Mouse (Mus musculus): ENCODE data around the gene Ankrd44. TPM values are rescaled to one million over a fixed set of nuclear protein-coding genes. Genes with fewer than 3 reads are reported as not detected.
A peak's percentile ranks its signal among the peaks of the same experiment; 100 is the strongest.

Gene Ankrd44
- polyA plus RNA-seq, 1 experiment from 2014 or later: 18.3 TPM

DNA sequence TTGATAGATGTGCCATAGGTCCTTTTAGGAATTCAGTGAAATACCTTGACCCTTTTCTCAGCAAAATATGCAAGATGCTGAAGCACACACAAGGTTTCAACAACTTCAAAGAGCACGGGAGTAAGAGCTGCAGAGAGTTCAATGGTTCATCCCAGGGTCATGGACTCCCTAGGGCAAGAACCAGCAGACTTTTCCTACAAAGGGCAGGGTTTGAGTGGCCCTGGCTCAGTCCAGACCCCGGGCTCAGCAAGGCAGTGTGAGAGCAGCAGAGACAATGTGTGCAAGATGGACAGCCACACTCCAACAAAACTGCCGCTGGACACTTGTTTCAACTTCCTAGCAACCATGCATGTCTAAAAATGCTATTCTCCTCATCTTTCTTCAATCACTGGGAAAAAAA is 98.8 kb downstream of the Ankrd44 start:
- DNase-seq: no peak
- no peak for TF ChIP-seq CTCF (IDR thresholded peaks at IDR 0.05; ENCODE audit: low read depth)
- ATAC-seq (ENCODE audit: insufficient read depth): no peak
- no peaks in the 10 kb centered on the region for H3K27me3 ChIP-seq (ENCODE audit: insufficient read depth, low read length)
- H3K9me3 ChIP-seq (ENCODE audit: low read depth, low read length): no peaks in the 10 kb centered on the region
- H3K4me1 ChIP-seq (ENCODE audit: insufficient read depth): peaks cover 28% of the 10 kb centered on the region
- H3K9ac ChIP-seq: no peak overlapping the region
- no peak overlapping the region for H3K4me2 ChIP-seq
- H3K27ac ChIP-seq (ENCODE audit: low read depth): no peak overlapping the region
- H3K4me3 ChIP-seq (ENCODE audit: low read depth, low read length): no peak overlapping the region
- H3K36me3 ChIP-seq (ENCODE audit: insufficient read depth): no peaks in the 10 kb centered on the region
- 40% methylated on average over 3 of the region's 3 CpGs for WGBS

DNA sequence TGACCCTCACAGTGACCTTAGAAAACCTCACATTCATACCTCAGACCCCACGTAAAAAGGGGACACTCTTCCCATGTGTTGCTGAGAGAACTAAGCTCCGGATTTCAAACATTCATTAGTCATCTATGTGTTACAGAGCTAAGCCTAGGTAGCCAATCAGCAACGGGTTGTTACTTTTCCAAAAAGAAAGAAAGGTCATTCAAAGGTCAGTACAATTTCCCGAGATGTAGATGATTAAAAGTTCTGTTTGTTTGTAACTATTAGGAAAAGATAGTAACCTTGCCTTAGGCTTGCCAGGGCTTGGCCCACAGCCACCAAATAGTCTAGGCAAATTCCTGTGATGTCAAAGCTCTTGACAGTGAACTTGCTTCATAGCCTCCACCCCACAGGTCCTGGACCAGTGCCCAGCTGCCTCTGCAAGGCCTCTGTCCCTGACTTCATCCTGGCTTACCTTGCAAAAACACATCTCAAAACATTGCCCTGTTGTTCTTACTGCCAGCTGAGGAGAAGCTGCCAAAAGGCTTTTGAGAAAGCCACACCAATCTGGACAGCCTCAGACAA is 99.7 kb downstream of the Ankrd44 start:
- Histone ChIP-seq H3K36me3 (ENCODE audit: insufficient read depth) (no peaks in the 10 kb centered on the region), H3K4me1 (ENCODE audit: insufficient read depth) (peaks cover 28% of the 10 kb centered on the region), H3K27ac (ENCODE audit: low read depth) (no peak overlapping the region), H3K27me3 (ENCODE audit: insufficient read depth, low read length) (no peaks in the 10 kb centered on the region), H3K9ac (no peak overlapping the region), H3K9me3 (ENCODE audit: low read depth, low read length) (no peaks in the 10 kb centered on the region), H3K4me3 (ENCODE audit: low read depth, low read length) (no peak overlapping the region), H3K4me2 (no peak overlapping the region)
- ATAC-seq (ENCODE audit: insufficient read depth) (peak; percentile 67), DNase-seq (peak; percentile 92)
- 10% methylated on average over 4 of the region's 4 CpGs for WGBS
- no peak for TF ChIP-seq CTCF (IDR thresholded peaks at IDR 0.05; ENCODE audit: low read depth)

DNA sequence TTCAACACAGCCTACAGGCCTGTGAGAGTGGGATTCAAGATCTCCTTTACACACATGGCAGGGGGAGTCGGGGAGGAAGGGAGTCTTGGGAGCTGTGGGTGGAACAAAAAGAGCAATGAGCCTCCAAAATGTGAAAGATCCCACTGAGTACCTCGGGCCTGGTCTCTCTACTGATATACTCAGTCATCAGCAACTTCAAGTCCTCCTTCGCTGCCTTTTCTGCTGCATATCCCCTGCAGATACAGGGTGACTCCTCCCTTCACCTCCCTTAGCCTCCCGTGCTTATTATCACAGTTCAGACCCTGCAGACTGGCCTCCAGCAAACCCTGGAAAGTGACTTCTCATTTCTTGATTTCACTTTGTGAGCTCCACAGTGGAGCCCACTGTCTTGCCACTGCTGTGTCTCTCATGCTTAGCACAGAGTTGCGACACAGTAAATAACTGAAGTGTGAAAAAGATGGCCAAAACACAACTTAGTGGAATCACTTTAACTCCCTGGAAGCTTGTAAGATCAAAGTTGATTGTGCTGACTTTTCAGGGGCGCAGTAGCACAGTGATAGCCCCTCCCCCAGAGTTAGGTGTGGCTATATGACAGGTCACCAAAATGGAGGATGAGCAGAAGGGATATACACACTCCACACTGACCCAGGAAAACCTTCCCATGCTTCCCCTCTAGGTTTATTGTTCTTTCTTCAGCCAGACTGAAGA is 100.3 kb downstream of the Ankrd44 start:
- Histone ChIP-seq H3K4me1 (ENCODE audit: insufficient read depth) (peaks cover 28% of the 10 kb centered on the region), H3K27me3 (ENCODE audit: insufficient read depth, low read length) (no peaks in the 10 kb centered on the region), H3K4me2 (no peak overlapping the region), H3K9me3 (ENCODE audit: low read depth, low read length) (no peaks in the 10 kb centered on the region), H3K36me3 (ENCODE audit: insufficient read depth) (no peaks in the 10 kb centered on the region), H3K27ac (ENCODE audit: low read depth) (no peak overlapping the region), H3K9ac (no peak overlapping the region), H3K4me3 (ENCODE audit: low read depth, low read length) (no peak overlapping the region)
- TF ChIP-seq CTCF (IDR thresholded peaks at IDR 0.05; ENCODE audit: low read depth): no peak
- 57% methylated on average over 6 of the region's 6 CpGs for WGBS
- no peak for DNase-seq
- ATAC-seq (ENCODE audit: insufficient read depth): no peak; the same call in 1 of the 2 replicates

DNA sequence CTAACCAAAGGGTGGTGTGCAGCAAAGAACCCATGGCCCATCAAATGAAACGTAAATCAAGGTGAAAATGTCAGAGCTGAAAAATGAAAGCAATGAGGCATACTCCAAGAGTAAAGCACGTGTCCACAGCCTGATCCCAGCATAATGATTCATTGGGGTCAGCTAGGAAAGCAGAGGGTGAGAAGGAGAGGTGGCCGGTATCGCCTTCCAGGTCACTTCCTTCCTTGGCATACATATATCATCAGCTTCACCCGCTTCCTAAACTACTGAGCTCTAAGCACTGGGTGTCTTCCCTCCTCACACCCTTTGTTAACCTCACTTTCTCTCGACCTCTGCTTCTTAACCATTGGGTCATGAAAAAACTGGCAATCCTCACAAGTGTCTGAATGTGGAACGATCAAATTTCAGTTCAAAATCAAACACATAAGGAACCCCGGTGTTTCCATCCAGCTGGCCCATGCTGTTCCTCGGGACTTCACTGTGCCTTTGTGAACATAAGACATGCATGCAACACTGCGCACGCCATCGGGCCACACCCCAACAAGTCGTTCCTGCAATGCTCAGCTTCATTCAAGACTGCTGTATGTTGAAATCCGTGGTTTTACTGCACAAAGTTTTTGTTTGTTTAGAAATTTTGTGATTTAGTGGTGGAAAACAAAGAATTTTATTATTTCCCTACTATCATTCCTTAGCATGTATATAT is 101.9 kb downstream of the Ankrd44 start:
- DNase-seq (no peak), ATAC-seq (ENCODE audit: insufficient read depth) (no peak)
- Histone ChIP-seq H3K36me3 (ENCODE audit: insufficient read depth) (no peaks in the 10 kb centered on the region), H3K9me3 (ENCODE audit: low read depth, low read length) (no peaks in the 10 kb centered on the region), H3K4me1 (ENCODE audit: insufficient read depth) (peaks cover 15% of the 10 kb centered on the region), H3K9ac (no peak overlapping the region), H3K27ac (ENCODE audit: low read depth) (no peak overlapping the region), H3K27me3 (ENCODE audit: insufficient read depth, low read length) (no peaks in the 10 kb centered on the region), H3K4me2 (no peak overlapping the region), H3K4me3 (ENCODE audit: low read depth, low read length) (no peak overlapping the region)
- TF ChIP-seq CTCF (IDR thresholded peaks at IDR 0.05; ENCODE audit: low read depth): no peak
- 66% methylated on average over 14 of the region's 14 CpGs for WGBS

DNA sequence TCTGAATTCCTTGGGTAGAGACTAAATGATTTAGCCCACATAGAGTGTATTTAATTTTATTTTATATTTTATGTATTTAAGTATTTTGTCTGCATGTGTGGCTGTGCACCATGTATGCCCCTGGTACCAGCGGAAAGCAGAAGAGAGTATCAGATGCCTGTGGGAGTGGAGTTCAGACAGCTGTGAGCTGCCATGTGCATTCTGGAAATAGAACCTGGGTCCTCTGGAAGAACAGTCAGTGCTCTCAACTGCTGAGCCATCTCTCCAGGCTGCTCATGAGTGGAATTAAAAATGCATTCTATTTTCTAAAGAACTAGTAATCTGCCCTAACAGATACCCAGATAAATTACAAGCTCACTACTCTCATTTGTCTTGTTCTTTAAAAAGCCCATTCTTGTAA is 104.4 kb downstream of the Ankrd44 start:
- Histone ChIP-seq H3K36me3 (ENCODE audit: insufficient read depth) (no peaks in the 10 kb centered on the region), H3K9ac (no peak overlapping the region), H3K9me3 (ENCODE audit: low read depth, low read length) (no peaks in the 10 kb centered on the region), H3K27me3 (ENCODE audit: insufficient read depth, low read length) (no peaks in the 10 kb centered on the region), H3K4me3 (ENCODE audit: low read depth, low read length) (no peak overlapping the region), H3K4me2 (no peak overlapping the region), H3K27ac (ENCODE audit: low read depth) (no peak overlapping the region), H3K4me1 (ENCODE audit: insufficient read depth) (peaks cover 9% of the 10 kb centered on the region)
- TF ChIP-seq CTCF (IDR thresholded peaks at IDR 0.05; ENCODE audit: low read depth): no peak
- WGBS: 97% methylated on average over 1 of the region's 1 CpGs
- no peak for DNase-seq
- ATAC-seq (ENCODE audit: insufficient read depth): no peak

DNA sequence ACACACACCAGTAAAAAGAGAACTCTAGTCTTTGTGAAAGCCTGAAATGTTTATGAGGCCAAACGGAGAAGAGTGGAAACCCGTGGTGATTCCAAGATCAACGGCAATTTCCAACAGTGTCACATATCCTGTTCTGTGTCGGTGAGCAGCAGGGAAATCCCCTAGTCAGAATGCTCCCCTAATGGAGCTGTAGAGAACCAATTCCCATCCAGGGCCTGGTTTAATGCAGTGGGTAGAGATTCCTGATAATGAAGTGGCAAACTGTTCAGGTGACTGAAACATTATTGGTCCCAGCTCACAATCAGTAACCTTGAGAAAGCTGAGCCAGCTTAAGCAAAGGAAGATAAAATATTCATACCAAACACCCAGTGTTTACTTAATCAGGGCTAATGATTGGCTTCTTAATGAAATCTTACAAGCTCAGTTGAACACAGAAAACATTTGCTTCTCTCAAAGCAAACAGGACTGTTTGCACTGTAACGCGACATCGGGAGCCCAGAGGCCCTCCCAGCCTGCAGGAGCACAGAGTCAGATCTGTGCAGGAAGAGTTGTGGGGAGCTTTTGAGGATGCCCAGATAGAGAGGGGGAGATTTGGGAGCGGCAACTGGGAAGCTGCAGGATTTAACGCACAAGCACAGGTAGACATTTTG is 110.9 kb downstream of the Ankrd44 start:
- Histone ChIP-seq H3K9ac (no peak overlapping the region), H3K27ac (ENCODE audit: low read depth) (no peak overlapping the region), H3K4me1 (ENCODE audit: insufficient read depth) (peaks cover 4% of the 10 kb centered on the region; the same call in 1 of the 2 replicates), H3K4me3 (ENCODE audit: low read depth, low read length) (no peak overlapping the region), H3K4me2 (no peak overlapping the region), H3K36me3 (ENCODE audit: insufficient read depth) (no peaks in the 10 kb centered on the region), H3K27me3 (ENCODE audit: insufficient read depth, low read length) (no peaks in the 10 kb centered on the region), H3K9me3 (ENCODE audit: low read depth, low read length) (no peaks in the 10 kb centered on the region)
- WGBS: 38% methylated on average over 9 of the region's 9 CpGs
- no peak for DNase-seq
- no peak for ATAC-seq (ENCODE audit: insufficient read depth)
- no peak for TF ChIP-seq CTCF (IDR thresholded peaks at IDR 0.05; ENCODE audit: low read depth)

Data from lung, embryonic 14.5 days (tissue).